Mouse (Mus musculus): ENCODE measurements at regions not wholly inside any gene's neighbourhood (a gene's known extent, or its start where the extent isn't known, plus 50 kb on each side); places are given as distances from the start of the nearest gene placed in this dataset.
A peak's percentile ranks its signal among the peaks of the same experiment; 100 is the strongest.

GRCm38 (mm10) chr19:14894875-14895274 is 297.0 kb upstream of the Tle4 start:
- H3K9me3 ChIP-seq: no peaks in the 10 kb centered on the region
- DNase-seq (ENCODE audit: extremely low spot score, low spot score): no peak
- WGBS: 86% methylated on average over 2 of the region's 2 CpGs

GRCm38 (mm10) chr19:14892390-14892758 is 294.5 kb upstream of the Tle4 start:
- peaks cover 82% of the 10 kb centered on the region for H3K27me3 ChIP-seq (ENCODE audit: poor library complexity, severe bottlenecking)
- H3K36me3 ChIP-seq (replicated peaks): no peaks in the 10 kb centered on the region
- 68% methylated on average over 6 of the region's 6 CpGs for WGBS
- H3K9me3 ChIP-seq: no peaks in the 10 kb centered on the region
- peak; percentile 17 for DNase-seq (ENCODE audit: extremely low spot score, low spot score)
- peaks cover 51% of the 10 kb centered on the region for H3K4me1 ChIP-seq
- H3K4me3 ChIP-seq: no peak overlapping the region
- 0 out of 2 replicates have a peak overlapping the region, but pooled peaks have one; percentile 12 for H3K27ac ChIP-seq

More at GRCm38 (mm10) chr19:14894875-14895274, 297.0 kb upstream of the Tle4 start:
- Histone ChIP-seq H3K27ac (no peak overlapping the region), H3K4me3 (no peak overlapping the region), H3K4me1 (peaks cover 29% of the 10 kb centered on the region), H3K36me3 (replicated peaks) (no peaks in the 10 kb centered on the region), H3K27me3 (ENCODE audit: poor library complexity, severe bottlenecking) (peaks cover 57% of the 10 kb centered on the region)

- Histone ChIP-seq H3K27ac (peak overlapping the region; percentile 84; the same call in 1 of the 2 replicates), H3K4me1 (peaks cover 51% of the 10 kb centered on the region), H3K4me3 (peak overlapping the region; percentile 38; the same call in 1 of the 2 replicates), H3K27me3 (ENCODE audit: poor library complexity, severe bottlenecking) (peaks cover 83% of the 10 kb centered on the region), H3K36me3 (replicated peaks) (no peaks in the 10 kb centered on the region), H3K9me3 (no peaks in the 10 kb centered on the region)
- 15% methylated on average over 7 of the region's 8 CpGs for WGBS
- DNase-seq (ENCODE audit: extremely low spot score, low spot score): peak; percentile 32
Measured at GRCm38 (mm10) chr19:14891689-14892389, 294.0 kb upstream of the Tle4 start.

GRCm38 (mm10) chr19:14891090-14891428 is 293.2 kb upstream of the Tle4 start:
- WGBS: under 1% methylated on average over 9 of the region's 9 CpGs
- no peaks in the 10 kb centered on the region for H3K9me3 ChIP-seq
- H3K36me3 ChIP-seq (replicated peaks): no peaks in the 10 kb centered on the region
- peaks cover 83% of the 10 kb centered on the region for H3K27me3 ChIP-seq (ENCODE audit: poor library complexity, severe bottlenecking)
- peak overlapping the region; percentile 38 for H3K4me3 ChIP-seq
- peaks cover 51% of the 10 kb centered on the region for H3K4me1 ChIP-seq
- H3K27ac ChIP-seq: peak overlapping the region; percentile 84
- DNase-seq (ENCODE audit: extremely low spot score, low spot score): no peak

- no peaks in the 10 kb centered on the region for H3K9me3 ChIP-seq
- H3K27me3 ChIP-seq (ENCODE audit: poor library complexity, severe bottlenecking): peaks cover 82% of the 10 kb centered on the region
- WGBS: 1% methylated on average over 21 of the region's 21 CpGs
- H3K4me1 ChIP-seq: peaks cover 51% of the 10 kb centered on the region
- H3K27ac ChIP-seq: peak overlapping the region; percentile 84
- DNase-seq (ENCODE audit: extremely low spot score, low spot score): peak; percentile 84
- no peaks in the 10 kb centered on the region for H3K36me3 ChIP-seq (replicated peaks)
- H3K4me3 ChIP-seq: peak overlapping the region; percentile 38
Measured at GRCm38 (mm10) chr19:14890241-14891089, 292.6 kb upstream of the Tle4 start.

- H3K4me1 ChIP-seq: peaks cover 51% of the 10 kb centered on the region
- no peaks in the 10 kb centered on the region for H3K36me3 ChIP-seq (replicated peaks)
- H3K27ac ChIP-seq: peak overlapping the region; percentile 84
- WGBS: 13% methylated on average over 3 of the region's 3 CpGs
- H3K9me3 ChIP-seq: no peaks in the 10 kb centered on the region
- H3K27me3 ChIP-seq (ENCODE audit: poor library complexity, severe bottlenecking): peaks cover 81% of the 10 kb centered on the region
- DNase-seq (ENCODE audit: extremely low spot score, low spot score): peak; percentile 29
- peak overlapping the region; percentile 38 for H3K4me3 ChIP-seq
Measured at GRCm38 (mm10) chr19:14889794-14890193, 291.9 kb upstream of the Tle4 start.

GRCm38 (mm10) chr19:14883707-14884421 is 286.0 kb upstream of the Tle4 start:
- H3K9me3 ChIP-seq: no peaks in the 10 kb centered on the region
- H3K4me1 ChIP-seq: peaks cover 26% of the 10 kb centered on the region
- no peak for DNase-seq (ENCODE audit: extremely low spot score, low spot score)
- WGBS: 51% methylated on average over 8 of the region's 8 CpGs
- no peak overlapping the region for H3K4me3 ChIP-seq
- 0 out of 2 replicates have a peak overlapping the region, but pooled peaks have one; percentile 26 for H3K27ac ChIP-seq
- peaks cover 69% of the 10 kb centered on the region for H3K27me3 ChIP-seq (ENCODE audit: poor library complexity, severe bottlenecking)
- H3K36me3 ChIP-seq (replicated peaks): no peaks in the 10 kb centered on the region

GRCm38 (mm10) chr19:14880818-14881217 is 283.0 kb upstream of the Tle4 start:
- Histone ChIP-seq H3K4me1 (peaks cover 14% of the 10 kb centered on the region), H3K4me3 (no peak overlapping the region), H3K36me3 (replicated peaks) (no peaks in the 10 kb centered on the region), H3K27ac (no peak overlapping the region), H3K9me3 (no peaks in the 10 kb centered on the region), H3K27me3 (ENCODE audit: poor library complexity, severe bottlenecking) (peaks cover 39% of the 10 kb centered on the region)
- WGBS: 89% methylated on average over 4 of the region's 4 CpGs
- DNase-seq (ENCODE audit: extremely low spot score, low spot score): no peak

- DNase-seq (ENCODE audit: extremely low spot score, low spot score): no peak
- no peaks in the 10 kb centered on the region for H3K9me3 ChIP-seq
- peaks cover 27% of the 10 kb centered on the region for H3K4me1 ChIP-seq
- H3K36me3 ChIP-seq (replicated peaks): no peaks in the 10 kb centered on the region
- H3K27ac ChIP-seq: no peak overlapping the region
- H3K27me3 ChIP-seq (ENCODE audit: poor library complexity, severe bottlenecking): peaks cover 23% of the 10 kb centered on the region
- 100% methylated on average over 1 of the region's 1 CpGs for WGBS
- no peak overlapping the region for H3K4me3 ChIP-seq
Measured at GRCm38 (mm10) chr19:14873986-14874385, 276.1 kb upstream of the Tle4 start.

GRCm38 (mm10) chr19:14871178-14871867 is 273.5 kb upstream of the Tle4 start:
- Histone ChIP-seq H3K4me1 (peaks cover 27% of the 10 kb centered on the region), H3K27ac (0 out of 2 replicates have a peak overlapping the region, but pooled peaks have one; percentile 21), H3K36me3 (replicated peaks) (no peaks in the 10 kb centered on the region), H3K27me3 (ENCODE audit: poor library complexity, severe bottlenecking) (peaks cover 36% of the 10 kb centered on the region), H3K4me3 (no peak overlapping the region), H3K9me3 (0 out of 2 replicates have a peak, but pooled peaks cover 3% of the 10 kb centered on the region)
- WGBS: 12% methylated on average over 7 of the region's 7 CpGs
- DNase-seq (ENCODE audit: extremely low spot score, low spot score): peak; percentile 23

GRCm38 (mm10) chr19:14862654-14863468 is 265.0 kb upstream of the Tle4 start:
- Histone ChIP-seq H3K4me1 (peaks cover 23% of the 10 kb centered on the region), H3K27ac (0 out of 2 replicates have a peak overlapping the region, but pooled peaks have one; percentile 32), H3K9me3 (peaks cover 17% of the 10 kb centered on the region), H3K36me3 (replicated peaks) (no peaks in the 10 kb centered on the region), H3K4me3 (no peak overlapping the region), H3K27me3 (ENCODE audit: poor library complexity, severe bottlenecking) (peaks cover 51% of the 10 kb centered on the region)
- WGBS: 31% methylated on average over 13 of the region's 13 CpGs
- DNase-seq (ENCODE audit: extremely low spot score, low spot score): peak; percentile 16
